Mouse (Mus musculus): Measurements from ENCODE around the gene Olfr301. TPM values are rescaled to one million over a fixed set of nuclear protein-coding genes. Genes with fewer than 3 reads are reported as not detected.

The Olfr301 gene
- not detected in 2 replicates for polyA plus RNA-seq (2012; rRNA removed)

DNA sequence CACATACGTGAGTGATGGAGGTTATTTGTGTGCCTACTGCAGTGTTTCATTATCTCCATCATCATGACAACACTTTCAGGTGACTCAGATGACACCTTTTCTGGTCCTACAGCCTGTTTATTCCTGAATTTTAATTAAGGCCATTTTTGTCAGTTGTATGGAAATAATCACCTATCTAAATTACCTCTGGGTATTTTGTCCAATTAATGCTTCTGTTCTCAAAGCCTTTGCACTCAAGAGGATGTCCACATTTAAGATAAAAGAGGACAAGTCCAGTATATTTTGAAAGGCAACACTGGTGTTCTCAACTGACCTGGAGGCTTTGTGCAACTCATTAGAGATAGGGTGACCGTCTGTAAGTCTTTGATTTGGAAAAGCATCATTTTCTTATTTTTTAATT is at the start of gene Olfr301:
Gene Olfr301, plus strand, starts transcription at position 301 of the 400 bp plus-strand sequence.

DNA sequence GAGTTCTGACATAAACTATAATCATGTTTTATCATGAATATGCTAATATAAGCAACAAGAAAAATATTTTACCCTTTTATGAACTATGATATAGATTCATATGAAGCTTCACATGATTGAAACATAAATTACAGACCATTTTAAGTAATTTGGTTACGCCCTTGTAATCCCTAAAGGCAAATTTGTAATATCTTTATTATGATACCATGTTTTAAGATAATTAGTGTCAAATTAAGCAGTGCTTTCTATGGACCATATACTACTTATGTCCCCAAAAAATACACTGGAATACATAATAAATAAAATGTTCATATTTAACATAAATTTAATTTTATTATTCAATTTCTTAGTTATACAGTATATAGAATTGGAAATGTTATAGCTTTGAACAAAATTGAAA is 36.8 kb upstream of the Olfr301 start, which contains the start of gene Olfr305:
Gene Olfr305, minus strand, starts transcription at position 101 of the 400 bp plus-strand sequence.

DNA sequence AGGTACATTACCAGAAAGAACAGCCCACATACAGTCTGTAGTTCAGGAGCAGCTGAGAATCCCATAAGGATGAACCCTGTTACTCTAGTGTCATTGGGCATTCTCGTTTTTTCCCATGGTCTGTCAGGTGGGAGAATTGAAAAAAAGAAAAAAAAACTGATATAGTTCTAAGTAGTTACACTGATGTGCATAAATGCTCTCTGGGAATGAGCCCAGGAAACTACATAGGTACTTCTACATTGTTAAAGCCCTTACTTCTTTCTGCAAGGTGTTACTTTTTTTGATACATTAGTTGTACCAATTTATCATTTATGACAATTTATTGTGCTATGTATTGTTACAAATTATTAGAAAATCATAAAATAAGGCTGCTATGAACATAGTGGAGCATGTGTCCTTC is 17.1 kb upstream of the Olfr301 start, which contains the start of gene Olfr304:
Gene Olfr304, minus strand, starts transcription at position 101 of the 400 bp plus-strand sequence.

DNA sequence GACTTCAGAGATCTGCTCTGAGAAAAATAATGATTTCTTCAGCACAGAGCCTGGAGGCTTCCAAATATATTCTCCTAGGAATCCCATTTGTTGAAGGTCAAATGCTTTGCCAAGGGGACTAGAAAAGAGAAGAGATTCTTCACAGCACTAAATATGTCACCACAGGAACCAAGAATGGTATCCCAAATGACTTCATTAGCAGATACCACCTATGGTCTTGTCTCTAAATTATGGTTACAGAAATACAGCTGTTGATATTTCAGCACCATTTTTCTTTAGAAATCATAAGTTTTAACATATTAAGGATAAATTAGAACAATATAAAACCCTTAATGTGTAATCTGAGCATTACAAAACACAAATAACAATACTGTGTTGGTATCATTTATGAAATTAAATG is 6.0 kb upstream of the Olfr301 start, which contains the start of gene Olfr303:
Gene Olfr303, minus strand, starts transcription at position 101 of the 400 bp plus-strand sequence.

DNA sequence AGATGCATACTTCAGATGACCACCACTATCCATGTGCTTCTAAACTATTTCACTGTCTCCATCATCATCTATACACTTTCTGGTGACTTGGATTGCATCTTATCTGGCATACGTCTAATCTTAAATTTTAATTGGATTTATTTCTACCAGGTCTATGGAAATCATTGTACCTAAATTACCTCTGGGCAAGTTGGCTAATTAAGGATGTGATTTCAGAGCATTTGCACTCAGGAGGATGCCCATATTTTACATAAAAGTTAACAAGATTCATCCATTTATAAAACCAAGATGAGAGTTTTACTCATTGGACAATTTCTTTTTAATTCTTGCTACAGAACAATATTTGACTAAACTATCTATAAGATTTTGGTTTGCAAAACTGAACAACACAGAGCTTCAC is 56.0 kb downstream of the Olfr301 start, which contains the start of gene Olfr299:
Gene Olfr299, plus strand, starts transcription at position 301 of the 400 bp plus-strand sequence.

Other genes starting within 250 kb of the Olfr301 start
- not detected in 2 replicates for gene Vmn2r75, start 232.1 kb upstream of the Olfr301 start, polyA plus RNA-seq (2012; rRNA removed)
- gene Vmn2r76, start 157.5 kb upstream of the Olfr301 start, polyA plus RNA-seq (2012; rRNA removed), result not detected in 2 replicates
- not detected in 2 replicates for gene Olfr310, start 126.7 kb upstream of the Olfr301 start, polyA plus RNA-seq (2012; rRNA removed)
- gene Olfr309, start 90.1 kb upstream of the Olfr301 start, polyA plus RNA-seq (2012; rRNA removed), result not detected in 2 replicates
- not detected in 2 replicates for gene Olfr308, start 78.2 kb upstream of the Olfr301 start, polyA plus RNA-seq (2012; rRNA removed)
- not detected in 2 replicates for gene Olfr307, start 66.3 kb upstream of the Olfr301 start, polyA plus RNA-seq (2012; rRNA removed)
- gene Olfr305, start 36.9 kb upstream of the Olfr301 start, polyA plus RNA-seq (2012; rRNA removed), result not detected in 2 replicates
- gene Olfr304, start 17.2 kb upstream of the Olfr301 start, polyA plus RNA-seq (2012; rRNA removed), result not detected in 2 replicates
- gene Olfr303, start 6.1 kb upstream of the Olfr301 start, polyA plus RNA-seq (2012; rRNA removed), result not detected in 2 replicates
- not detected in 2 replicates for gene Olfr299, start 56.1 kb downstream of the Olfr301 start, polyA plus RNA-seq (2012; rRNA removed)
- gene Olfr298, start 88.6 kb downstream of the Olfr301 start, polyA plus RNA-seq (2012; rRNA removed), result not detected in 2 replicates
- not detected in 2 replicates for gene Olfr297, start 116.1 kb downstream of the Olfr301 start, polyA plus RNA-seq (2012; rRNA removed)
- gene Olfr295, start 180.0 kb downstream of the Olfr301 start, polyA plus RNA-seq (2012; rRNA removed), result not detected in 2 replicates
- gene Olfr294, start 212.8 kb downstream of the Olfr301 start, polyA plus RNA-seq (2012; rRNA removed), result not detected in 2 replicates
- not detected in 2 replicates for gene Olfr293, start 245.2 kb downstream of the Olfr301 start, polyA plus RNA-seq (2012; rRNA removed)